Mouse (Mus musculus): ENCODE measurements around the gene Il34. TPM values are rescaled to one million over a fixed set of nuclear protein-coding genes. Genes with fewer than 3 reads are reported as not detected.

Gene Il34
- polyA plus RNA-seq (2014; fragmentation: Nextera tagmentation; extraction: Ambion mirVana) = 1.2 and 1.5 TPM in 2 replicates

- no peak within 1 kb of the TSS for H3K4me3 ChIP-seq (ENCODE audit: low read depth, low read length)
- peak; percentile 24; the same call in 1 of the 2 replicates for ATAC-seq (ENCODE audit: insufficient number of reproducible peaks, insufficient read depth, low FRiP score, low read depth)
- H3K9ac ChIP-seq (replicated peaks; ENCODE audit: low read depth, low read length) = no peak within 1 kb of the TSS
- H3K4me2 ChIP-seq (replicated peaks; ENCODE audit: low read depth, low read length) = peak within 1 kb of the TSS; percentile 31
- H3K4me1 ChIP-seq (ENCODE audit: control insufficient read depth, insufficient read depth, low read length) = peaks cover 8% of the 10 kb centered on the region; the same call in 1 of the 2 replicates
- no peaks in the 10 kb centered on the region for H3K27me3 ChIP-seq (ENCODE audit: control insufficient read depth, insufficient read depth, low read length)
- H3K27ac ChIP-seq (ENCODE audit: low read length) = no peak within 1 kb of the TSS; the same call in 1 of the 2 replicates
- 21% methylated on average over 12 of the region's 12 CpGs for WGBS
- peaks cover 16% of the 10 kb centered on the region for H3K36me3 ChIP-seq (ENCODE audit: control insufficient read depth, insufficient read depth, low read length)
- no peaks in the 10 kb centered on the region for H3K9me3 ChIP-seq (ENCODE audit: control insufficient read depth, low read depth, low read length)
Measured at GRCm38 (mm10) chr8:110805669-110806068, at the start of gene Il34. Gene Il34, minus strand, starts transcription at chr8:110805924.

GRCm38 (mm10) chr8:110851186-110851585, 45.5 kb upstream of the Il34 start:
- no peak overlapping the region for H3K4me2 ChIP-seq (replicated peaks; ENCODE audit: low read depth, low read length)
- H3K9ac ChIP-seq (replicated peaks; ENCODE audit: low read depth, low read length) = no peak overlapping the region
- WGBS = 92% methylated on average over 10 of the region's 10 CpGs
- H3K4me3 ChIP-seq (ENCODE audit: low read depth, low read length) = no peak overlapping the region
- no peaks in the 10 kb centered on the region for H3K9me3 ChIP-seq (ENCODE audit: control insufficient read depth, low read depth, low read length)
- peaks cover 48% of the 10 kb centered on the region for H3K36me3 ChIP-seq (ENCODE audit: control insufficient read depth, insufficient read depth, low read length)
- H3K27ac ChIP-seq (ENCODE audit: low read length) = no peak overlapping the region
- ATAC-seq (ENCODE audit: insufficient number of reproducible peaks, insufficient read depth, low FRiP score, low read depth) = no peak
- 0 out of 2 replicates have a peak, but pooled peaks cover 5% of the 10 kb centered on the region for H3K4me1 ChIP-seq (ENCODE audit: control insufficient read depth, insufficient read depth, low read length)
- H3K27me3 ChIP-seq (ENCODE audit: control insufficient read depth, insufficient read depth, low read length) = no peaks in the 10 kb centered on the region

GRCm38 (mm10) chr8:110847645-110848495, 42.1 kb upstream of the Il34 start:
- ATAC-seq (ENCODE audit: insufficient number of reproducible peaks, insufficient read depth, low FRiP score, low read depth) = no peak
- WGBS = 59% methylated on average over 14 of the region's 14 CpGs

GRCm38 (mm10) chr8:110847171-110847549, 41.4 kb upstream of the Il34 start:
- H3K4me1 ChIP-seq (ENCODE audit: control insufficient read depth, insufficient read depth, low read length) = 0 out of 2 replicates have a peak, but pooled peaks cover 9% of the 10 kb centered on the region

More at GRCm38 (mm10) chr8:110847645-110848495, 42.1 kb upstream of the Il34 start:
- Histone ChIP-seq H3K4me3 (ENCODE audit: low read depth, low read length) (peak overlapping the region; percentile 75), H3K4me1 (ENCODE audit: control insufficient read depth, insufficient read depth, low read length) (0 out of 2 replicates have a peak, but pooled peaks cover 9% of the 10 kb centered on the region), H3K9me3 (ENCODE audit: control insufficient read depth, low read depth, low read length) (no peaks in the 10 kb centered on the region), H3K27me3 (ENCODE audit: control insufficient read depth, insufficient read depth, low read length) (no peaks in the 10 kb centered on the region), H3K27ac (ENCODE audit: low read length) (no peak overlapping the region), H3K4me2 (replicated peaks; ENCODE audit: low read depth, low read length) (peak overlapping the region; percentile 65), H3K9ac (replicated peaks; ENCODE audit: low read depth, low read length) (peak overlapping the region; percentile 73; the same call in 1 of the 2 replicates), H3K36me3 (ENCODE audit: control insufficient read depth, insufficient read depth, low read length) (peaks cover 50% of the 10 kb centered on the region)

GRCm38 (mm10) chr8:110846405-110847170, 40.9 kb upstream of the Il34 start, which contains the start of the genes Cog4 and Sf3b3:
Gene Cog4, plus strand, starts transcription at chr8:110846600.
Gene Sf3b3, minus strand, starts transcription at chr8:110846787.
- Histone ChIP-seq H3K27ac (ENCODE audit: low read length) (peak within 1 kb of the TSS; percentile 72), H3K4me2 (replicated peaks; ENCODE audit: low read depth, low read length) (peak within 1 kb of the TSS; percentile 89), H3K9me3 (ENCODE audit: control insufficient read depth, low read depth, low read length) (no peaks in the 10 kb centered on the region), H3K4me3 (ENCODE audit: low read depth, low read length) (peak within 1 kb of the TSS; percentile 75), H3K9ac (replicated peaks; ENCODE audit: low read depth, low read length) (peak within 1 kb of the TSS; percentile 96), H3K27me3 (ENCODE audit: control insufficient read depth, insufficient read depth, low read length) (no peaks in the 10 kb centered on the region), H3K36me3 (ENCODE audit: control insufficient read depth, insufficient read depth, low read length) (peaks cover 49% of the 10 kb centered on the region), H3K4me1 (ENCODE audit: control insufficient read depth, insufficient read depth, low read length) (0 out of 2 replicates have a peak, but pooled peaks cover 9% of the 10 kb centered on the region)
- WGBS = under 1% methylated on average over 53 of the region's 53 CpGs
- peak; percentile 83 for ATAC-seq (ENCODE audit: insufficient number of reproducible peaks, insufficient read depth, low FRiP score, low read depth)

More at GRCm38 (mm10) chr8:110847171-110847549, 41.4 kb upstream of the Il34 start:
- Histone ChIP-seq H3K9me3 (ENCODE audit: control insufficient read depth, low read depth, low read length) (no peaks in the 10 kb centered on the region), H3K27me3 (ENCODE audit: control insufficient read depth, insufficient read depth, low read length) (no peaks in the 10 kb centered on the region), H3K9ac (replicated peaks; ENCODE audit: low read depth, low read length) (peak overlapping the region; percentile 73), H3K27ac (ENCODE audit: low read length) (peak overlapping the region; percentile 72; the same call in 1 of the 2 replicates), H3K36me3 (ENCODE audit: control insufficient read depth, insufficient read depth, low read length) (peaks cover 50% of the 10 kb centered on the region), H3K4me3 (ENCODE audit: low read depth, low read length) (peak overlapping the region; percentile 75), H3K4me2 (replicated peaks; ENCODE audit: low read depth, low read length) (peak overlapping the region; percentile 65)
- 0 out of 2 replicates have a peak, but pooled peaks have one; percentile 11 for ATAC-seq (ENCODE audit: insufficient number of reproducible peaks, insufficient read depth, low FRiP score, low read depth)
- 2% methylated on average over 13 of the region's 13 CpGs for WGBS

- Histone ChIP-seq H3K27me3 (ENCODE audit: control insufficient read depth, insufficient read depth, low read length) (no peaks in the 10 kb centered on the region), H3K4me3 (ENCODE audit: low read depth, low read length) (peak overlapping the region; percentile 75), H3K4me1 (ENCODE audit: control insufficient read depth, insufficient read depth, low read length) (0 out of 2 replicates have a peak, but pooled peaks cover 9% of the 10 kb centered on the region), H3K27ac (ENCODE audit: low read length) (peak overlapping the region; percentile 72), H3K36me3 (ENCODE audit: control insufficient read depth, insufficient read depth, low read length) (peaks cover 49% of the 10 kb centered on the region), H3K4me2 (replicated peaks; ENCODE audit: low read depth, low read length) (peak overlapping the region; percentile 89), H3K9me3 (ENCODE audit: control insufficient read depth, low read depth, low read length) (no peaks in the 10 kb centered on the region), H3K9ac (replicated peaks; ENCODE audit: low read depth, low read length) (peak overlapping the region; percentile 96)
- ATAC-seq (ENCODE audit: insufficient number of reproducible peaks, insufficient read depth, low FRiP score, low read depth) = no peak
- 9% methylated on average over 17 of the region's 17 CpGs for WGBS
Measured at GRCm38 (mm10) chr8:110845821-110846404, 40.2 kb upstream of the Il34 start.

GRCm38 (mm10) chr8:110844941-110845340, 39.2 kb upstream of the Il34 start:
- WGBS = 80% methylated on average over 3 of the region's 3 CpGs
- Histone ChIP-seq H3K36me3 (ENCODE audit: control insufficient read depth, insufficient read depth, low read length) (peaks cover 50% of the 10 kb centered on the region), H3K27me3 (ENCODE audit: control insufficient read depth, insufficient read depth, low read length) (no peaks in the 10 kb centered on the region), H3K4me3 (ENCODE audit: low read depth, low read length) (peak overlapping the region; percentile 75), H3K4me1 (ENCODE audit: control insufficient read depth, insufficient read depth, low read length) (0 out of 2 replicates have a peak, but pooled peaks cover 9% of the 10 kb centered on the region), H3K27ac (ENCODE audit: low read length) (no peak overlapping the region), H3K9me3 (ENCODE audit: control insufficient read depth, low read depth, low read length) (no peaks in the 10 kb centered on the region), H3K9ac (replicated peaks; ENCODE audit: low read depth, low read length) (peak overlapping the region; percentile 96; the same call in 1 of the 2 replicates), H3K4me2 (replicated peaks; ENCODE audit: low read depth, low read length) (peak overlapping the region; percentile 89)
- no peak for ATAC-seq (ENCODE audit: insufficient number of reproducible peaks, insufficient read depth, low FRiP score, low read depth)

All from stomach, embryonic 14.5 days (tissue).